Mouse (Mus musculus): ENCODE data around the gene Nup85. TPM values are rescaled to one million over a fixed set of nuclear protein-coding genes. Genes with fewer than 3 reads are reported as not detected.
A peak's percentile ranks its signal among the peaks of the same experiment; 100 is the strongest.

Nup85 gene
- polyA plus RNA-seq (2014; fragmentation: Nextera tagmentation; extraction: Ambion mirVana): 117 and 122 TPM in 2 replicates

DNA sequence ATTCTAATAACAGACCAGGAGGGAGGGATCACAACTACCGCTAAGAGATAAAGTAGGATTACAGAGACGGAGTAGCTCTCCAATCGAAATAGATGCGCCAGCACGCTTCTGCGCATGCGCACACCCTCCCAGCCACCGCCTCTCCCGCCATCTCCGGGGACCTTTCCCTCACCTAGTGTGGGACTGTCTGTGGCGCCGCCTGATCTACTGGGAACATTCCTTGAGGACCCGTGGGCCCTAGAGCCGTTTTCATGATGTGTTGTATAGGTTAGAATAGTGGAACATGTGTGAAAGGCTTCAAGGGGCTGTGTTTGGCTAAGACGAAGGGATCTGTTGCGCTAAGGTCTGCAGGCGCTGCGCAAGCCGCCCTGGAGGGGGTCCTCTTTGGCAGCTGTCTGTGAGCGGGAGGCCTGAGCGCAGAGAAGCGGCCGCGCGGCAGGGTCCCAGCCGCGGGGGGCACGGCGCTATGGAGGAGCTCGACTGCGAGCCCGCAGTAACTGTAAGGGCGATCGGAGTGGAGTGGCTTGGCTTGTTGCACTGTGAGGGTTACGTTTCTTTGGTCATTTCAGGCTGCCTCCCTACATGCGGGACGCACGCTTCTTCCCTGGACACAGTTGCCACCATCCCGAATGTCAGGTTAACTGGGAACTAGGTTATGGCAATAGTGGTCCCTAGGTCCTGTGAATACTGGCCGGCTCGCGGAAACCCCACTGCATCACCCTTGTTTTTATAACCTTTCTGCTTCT is at the start of gene Nup85:
Gene Nup85 (plus strand): TSS at position 371 of the 746 bp plus-strand sequence.
- H3K4me3 ChIP-seq (ENCODE audit: low read depth, low read length): peak within 1 kb of the TSS; percentile 81
- peak within 1 kb of the TSS; percentile 82 for H3K4me2 ChIP-seq (ENCODE audit: low read length)
- peaks cover 7% of the 10 kb centered on the region; the same call in 1 of the 2 replicates for H3K4me1 ChIP-seq (ENCODE audit: control insufficient read depth, insufficient read depth, low read length)
- WGBS: under 1% methylated on average over 42 of the region's 42 CpGs
- ATAC-seq (peak; percentile 96), DNase-seq (ENCODE audit: low spot score) (peak; percentile 98)
- H3K9ac ChIP-seq (ENCODE audit: low read length): peak within 1 kb of the TSS; percentile 77
- peak within 1 kb of the TSS; percentile 80 for H3K27ac ChIP-seq (ENCODE audit: low read depth, low read length)
- H3K9me3 ChIP-seq (replicated peaks; ENCODE audit: control insufficient read depth, low read length): no peaks in the 10 kb centered on the region
- H3K36me3 ChIP-seq (ENCODE audit: control insufficient read depth, insufficient read depth, low read length): peaks cover 32% of the 10 kb centered on the region
- no peaks in the 10 kb centered on the region for H3K27me3 ChIP-seq (replicated peaks; ENCODE audit: control insufficient read depth, insufficient read depth, low read length)

DNA sequence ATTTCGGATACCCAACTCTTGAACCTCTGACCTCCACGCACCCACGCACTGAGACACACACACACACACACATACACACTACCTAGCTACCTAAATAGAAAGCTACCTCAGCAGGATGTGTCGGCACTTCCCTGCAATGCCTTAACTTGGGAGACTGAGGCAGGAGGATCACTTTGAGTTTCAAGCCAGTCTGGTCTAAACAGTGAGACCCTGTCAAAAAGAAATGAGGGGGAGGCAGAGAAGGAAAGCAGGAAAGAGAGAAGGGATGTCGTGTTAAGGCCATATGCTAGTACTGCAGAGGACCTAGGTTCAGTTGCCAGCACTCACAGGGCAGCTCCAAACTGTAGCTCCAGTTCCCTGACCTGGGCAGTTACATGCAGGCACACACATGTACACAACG is 49.2 kb upstream of the Nup85 start:
- ATAC-seq (no peak), DNase-seq (ENCODE audit: low spot score) (no peak)
- H3K27me3 ChIP-seq (replicated peaks; ENCODE audit: control insufficient read depth, insufficient read depth, low read length): no peaks in the 10 kb centered on the region
- H3K9me3 ChIP-seq (replicated peaks; ENCODE audit: control insufficient read depth, low read length): no peaks in the 10 kb centered on the region
- H3K4me1 ChIP-seq (ENCODE audit: control insufficient read depth, insufficient read depth, low read length): peaks cover 15% of the 10 kb centered on the region
- no peak overlapping the region for H3K27ac ChIP-seq (ENCODE audit: low read depth, low read length)
- 74% methylated on average over 6 of the region's 6 CpGs for WGBS
- peak overlapping the region; percentile 43; the same call in 1 of the 2 replicates for H3K4me2 ChIP-seq (ENCODE audit: low read length)
- no peak overlapping the region for H3K4me3 ChIP-seq (ENCODE audit: low read depth, low read length)
- no peak overlapping the region for H3K9ac ChIP-seq (ENCODE audit: low read length)
- H3K36me3 ChIP-seq (ENCODE audit: control insufficient read depth, insufficient read depth, low read length): no peaks in the 10 kb centered on the region

DNA sequence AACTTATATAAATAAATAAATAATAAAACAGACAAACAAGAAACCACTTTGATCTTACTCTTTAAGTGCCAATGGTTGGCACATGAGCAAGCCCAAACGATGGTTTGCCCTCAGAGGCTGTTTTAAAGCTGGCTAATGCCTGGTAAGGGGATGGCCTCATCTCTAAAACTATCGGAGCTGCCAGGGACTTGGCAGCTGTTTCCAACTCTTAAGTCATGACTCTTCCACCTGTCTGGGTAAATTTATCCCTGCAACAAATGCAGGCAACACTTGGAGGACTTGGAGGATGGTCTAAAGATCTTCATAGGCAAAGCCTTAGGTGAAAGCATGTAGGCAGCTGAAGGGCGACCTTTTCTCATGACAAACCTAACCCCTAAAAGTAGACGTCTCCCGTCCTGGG is 47.3 kb upstream of the Nup85 start:
- Histone ChIP-seq H3K36me3 (ENCODE audit: control insufficient read depth, insufficient read depth, low read length) (peaks cover 12% of the 10 kb centered on the region), H3K4me1 (ENCODE audit: control insufficient read depth, insufficient read depth, low read length) (no peaks in the 10 kb centered on the region), H3K27ac (ENCODE audit: low read depth, low read length) (no peak overlapping the region), H3K4me2 (ENCODE audit: low read length) (no peak overlapping the region), H3K9me3 (replicated peaks; ENCODE audit: control insufficient read depth, low read length) (no peaks in the 10 kb centered on the region), H3K4me3 (ENCODE audit: low read depth, low read length) (no peak overlapping the region), H3K9ac (ENCODE audit: low read length) (no peak overlapping the region), H3K27me3 (replicated peaks; ENCODE audit: control insufficient read depth, insufficient read depth, low read length) (no peaks in the 10 kb centered on the region)
- no peak for ATAC-seq
- WGBS: 83% methylated on average over 5 of the region's 5 CpGs
- DNase-seq (ENCODE audit: low spot score): no peak

DNA sequence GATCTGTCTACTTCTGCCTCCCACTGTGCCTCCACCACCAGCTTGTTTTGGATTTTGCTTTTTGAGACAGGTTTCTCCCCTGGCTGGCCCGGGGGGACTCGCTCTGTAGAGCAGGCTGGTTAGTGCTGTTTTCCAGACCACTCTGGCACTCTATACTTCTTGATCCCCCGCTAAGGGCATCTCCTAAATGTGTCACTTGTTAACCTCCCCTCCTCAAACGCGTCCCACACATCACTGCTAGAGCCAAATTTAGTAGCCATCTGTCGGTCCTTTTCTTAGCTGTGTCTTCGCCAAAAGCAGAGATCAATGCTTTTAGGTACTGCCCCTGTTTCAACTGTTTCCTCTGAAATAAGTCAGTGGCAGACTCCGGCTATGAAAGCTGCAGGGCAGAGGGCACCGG is 45.5 kb upstream of the Nup85 start:
- DNase-seq (ENCODE audit: low spot score) (no peak), ATAC-seq (no peak)
- Histone ChIP-seq H3K4me3 (ENCODE audit: low read depth, low read length) (no peak overlapping the region), H3K4me2 (ENCODE audit: low read length) (no peak overlapping the region), H3K27me3 (replicated peaks; ENCODE audit: control insufficient read depth, insufficient read depth, low read length) (no peaks in the 10 kb centered on the region), H3K9me3 (replicated peaks; ENCODE audit: control insufficient read depth, low read length) (no peaks in the 10 kb centered on the region), H3K27ac (ENCODE audit: low read depth, low read length) (no peak overlapping the region), H3K9ac (ENCODE audit: low read length) (no peak overlapping the region), H3K36me3 (ENCODE audit: control insufficient read depth, insufficient read depth, low read length) (peaks cover 23% of the 10 kb centered on the region), H3K4me1 (ENCODE audit: control insufficient read depth, insufficient read depth, low read length) (no peaks in the 10 kb centered on the region)
- WGBS: 76% methylated on average over 9 of the region's 9 CpGs

DNA sequence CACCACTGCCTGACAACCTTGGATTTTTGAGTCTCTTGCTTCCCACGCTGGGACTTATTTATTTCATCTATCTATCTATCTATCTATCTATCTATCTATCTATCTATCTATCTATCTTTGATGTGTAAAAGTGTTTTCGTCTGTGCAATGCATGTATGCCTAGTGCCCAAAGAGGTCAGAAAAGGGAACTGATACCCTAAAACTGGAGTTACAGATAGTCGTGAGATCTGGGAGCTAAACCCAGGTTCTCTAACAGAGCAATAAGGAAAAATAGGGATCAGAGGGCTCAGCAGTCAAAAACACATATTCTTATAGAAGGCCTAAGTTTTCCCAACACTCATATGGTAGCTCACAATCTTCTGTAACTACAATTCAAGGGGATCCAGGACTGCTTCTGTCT is 44.7 kb upstream of the Nup85 start:
- H3K4me1 ChIP-seq (ENCODE audit: control insufficient read depth, insufficient read depth, low read length): no peaks in the 10 kb centered on the region
- H3K27ac ChIP-seq (ENCODE audit: low read depth, low read length): no peak overlapping the region
- H3K9me3 ChIP-seq (replicated peaks; ENCODE audit: control insufficient read depth, low read length): no peaks in the 10 kb centered on the region
- H3K9ac ChIP-seq (ENCODE audit: low read length): no peak overlapping the region
- H3K27me3 ChIP-seq (replicated peaks; ENCODE audit: control insufficient read depth, insufficient read depth, low read length): no peaks in the 10 kb centered on the region
- ATAC-seq (no peak), DNase-seq (ENCODE audit: low spot score) (no peak)
- H3K4me3 ChIP-seq (ENCODE audit: low read depth, low read length): no peak overlapping the region
- H3K36me3 ChIP-seq (ENCODE audit: control insufficient read depth, insufficient read depth, low read length): peaks cover 31% of the 10 kb centered on the region
- 96% methylated on average over 3 of the region's 3 CpGs for WGBS
- H3K4me2 ChIP-seq (ENCODE audit: low read length): no peak overlapping the region

DNA sequence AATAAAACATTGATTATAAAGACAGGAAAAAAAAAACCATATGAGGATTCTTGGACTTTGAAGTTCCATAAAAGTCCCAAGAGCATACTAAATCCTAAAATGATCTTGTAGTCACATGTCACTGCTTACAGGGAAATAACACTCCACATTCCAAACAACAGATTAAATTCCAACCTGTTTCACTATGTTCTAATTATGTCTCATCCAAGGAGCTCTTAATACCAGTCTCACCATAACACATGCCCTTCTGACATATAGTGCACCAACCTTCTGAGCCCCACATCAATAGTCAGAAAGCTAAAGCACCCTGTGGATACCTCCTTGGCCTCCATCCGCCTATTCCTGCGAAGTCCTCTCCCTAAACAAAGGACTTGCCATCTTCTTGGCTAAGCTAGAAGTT is 44.0 kb upstream of the Nup85 start:
- DNase-seq (ENCODE audit: low spot score) (no peak), ATAC-seq (no peak)
- no peaks in the 10 kb centered on the region for H3K9me3 ChIP-seq (replicated peaks; ENCODE audit: control insufficient read depth, low read length)
- no peaks in the 10 kb centered on the region for H3K27me3 ChIP-seq (replicated peaks; ENCODE audit: control insufficient read depth, insufficient read depth, low read length)
- no peak overlapping the region for H3K9ac ChIP-seq (ENCODE audit: low read length)
- no peak overlapping the region for H3K4me3 ChIP-seq (ENCODE audit: low read depth, low read length)
- no peaks in the 10 kb centered on the region for H3K4me1 ChIP-seq (ENCODE audit: control insufficient read depth, insufficient read depth, low read length)
- H3K27ac ChIP-seq (ENCODE audit: low read depth, low read length): no peak overlapping the region
- WGBS: 56% methylated on average over 2 of the region's 2 CpGs
- H3K4me2 ChIP-seq (ENCODE audit: low read length): no peak overlapping the region
- peaks cover 38% of the 10 kb centered on the region for H3K36me3 ChIP-seq (ENCODE audit: control insufficient read depth, insufficient read depth, low read length)

DNA sequence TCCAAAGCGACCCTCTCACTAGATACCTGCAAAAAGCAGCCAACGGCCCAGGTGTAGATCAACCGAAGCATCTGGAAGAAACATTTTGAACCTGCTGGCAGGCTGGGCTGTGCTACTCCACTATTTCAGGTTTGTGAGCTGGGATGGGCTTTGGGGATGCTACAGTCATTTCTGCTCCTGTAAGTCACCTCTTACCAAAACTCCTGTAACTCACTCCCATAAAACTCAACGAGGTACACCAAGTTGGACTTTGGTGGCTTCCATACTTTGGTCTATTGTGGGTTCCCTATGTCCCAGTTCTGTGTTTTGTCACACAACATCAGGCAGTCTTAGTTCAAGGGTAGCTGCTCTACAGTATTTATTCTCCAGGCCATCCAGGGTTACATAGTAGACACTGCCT is 43.2 kb upstream of the Nup85 start:
- no peak overlapping the region for H3K4me2 ChIP-seq (ENCODE audit: low read length)
- H3K4me3 ChIP-seq (ENCODE audit: low read depth, low read length): no peak overlapping the region
- no peaks in the 10 kb centered on the region for H3K27me3 ChIP-seq (replicated peaks; ENCODE audit: control insufficient read depth, insufficient read depth, low read length)
- no peaks in the 10 kb centered on the region for H3K9me3 ChIP-seq (replicated peaks; ENCODE audit: control insufficient read depth, low read length)
- H3K9ac ChIP-seq (ENCODE audit: low read length): no peak overlapping the region
- no peak overlapping the region for H3K27ac ChIP-seq (ENCODE audit: low read depth, low read length)
- ATAC-seq: no peak
- no peaks in the 10 kb centered on the region for H3K4me1 ChIP-seq (ENCODE audit: control insufficient read depth, insufficient read depth, low read length)
- peaks cover 46% of the 10 kb centered on the region for H3K36me3 ChIP-seq (ENCODE audit: control insufficient read depth, insufficient read depth, low read length)
- WGBS: 82% methylated on average over 4 of the region's 4 CpGs
- DNase-seq (ENCODE audit: low spot score): no peak

DNA sequence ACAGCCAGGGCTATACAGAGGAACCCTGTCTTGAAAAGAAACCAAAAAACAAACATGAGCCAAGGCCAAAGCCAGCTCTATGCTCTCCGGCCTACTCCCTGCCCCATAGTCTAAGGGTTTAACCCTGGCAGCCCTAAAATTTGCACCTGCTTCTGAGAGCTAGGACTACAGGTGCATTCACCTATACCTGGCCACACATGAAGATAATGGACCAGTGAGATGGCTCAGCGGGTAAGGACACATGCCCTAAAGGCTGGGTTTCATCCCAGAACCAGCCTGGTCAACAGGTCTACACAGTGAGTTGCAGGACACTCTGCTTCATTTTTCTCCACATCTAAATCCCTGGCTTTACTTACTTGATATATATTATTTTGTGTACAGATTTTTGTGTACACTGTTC is 42.0 kb upstream of the Nup85 start:
- ATAC-seq: no peak
- Histone ChIP-seq H3K9me3 (replicated peaks; ENCODE audit: control insufficient read depth, low read length) (no peaks in the 10 kb centered on the region), H3K36me3 (ENCODE audit: control insufficient read depth, insufficient read depth, low read length) (peaks cover 58% of the 10 kb centered on the region), H3K27me3 (replicated peaks; ENCODE audit: control insufficient read depth, insufficient read depth, low read length) (no peaks in the 10 kb centered on the region), H3K4me1 (ENCODE audit: control insufficient read depth, insufficient read depth, low read length) (no peaks in the 10 kb centered on the region), H3K4me2 (ENCODE audit: low read length) (no peak overlapping the region), H3K27ac (ENCODE audit: low read depth, low read length) (no peak overlapping the region), H3K9ac (ENCODE audit: low read length) (no peak overlapping the region), H3K4me3 (ENCODE audit: low read depth, low read length) (no peak overlapping the region)
- 87% methylated on average over 2 of the region's 2 CpGs for WGBS
- DNase-seq (ENCODE audit: low spot score): no peak

DNA sequence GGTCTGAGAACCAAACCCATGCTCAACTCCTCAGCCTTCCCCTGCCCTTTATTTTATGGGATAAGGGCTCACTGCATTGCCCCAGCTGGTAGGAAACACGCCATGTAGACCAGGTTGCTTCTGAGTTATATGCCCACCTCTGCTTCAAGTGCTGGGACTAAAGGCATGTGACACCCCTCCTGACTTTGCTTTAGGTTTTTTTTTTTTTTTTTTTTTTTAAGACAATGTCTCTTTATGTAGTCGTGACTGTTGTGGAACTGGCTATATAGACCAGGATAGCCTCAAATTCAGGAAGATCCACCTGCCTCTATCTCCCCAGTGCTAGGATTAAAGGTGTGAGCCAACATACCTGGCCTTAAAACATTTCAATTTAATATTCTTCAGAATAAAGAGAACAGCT is 41.5 kb upstream of the Nup85 start:
- Histone ChIP-seq H3K4me1 (ENCODE audit: control insufficient read depth, insufficient read depth, low read length) (no peaks in the 10 kb centered on the region), H3K4me2 (ENCODE audit: low read length) (no peak overlapping the region), H3K36me3 (ENCODE audit: control insufficient read depth, insufficient read depth, low read length) (peaks cover 62% of the 10 kb centered on the region), H3K9ac (ENCODE audit: low read length) (no peak overlapping the region), H3K9me3 (replicated peaks; ENCODE audit: control insufficient read depth, low read length) (no peaks in the 10 kb centered on the region), H3K4me3 (ENCODE audit: low read depth, low read length) (no peak overlapping the region), H3K27me3 (replicated peaks; ENCODE audit: control insufficient read depth, insufficient read depth, low read length) (no peaks in the 10 kb centered on the region), H3K27ac (ENCODE audit: low read depth, low read length) (no peak overlapping the region)
- ATAC-seq (no peak), DNase-seq (ENCODE audit: low spot score) (no peak)
- 71% methylated on average over 2 of the region's 2 CpGs for WGBS
